Mouse (Mus musculus) midbrain, postnatal 0 days (tissue): ENCODE results near the gene Ifit3b. TPM values are rescaled to one million over a fixed set of nuclear protein-coding genes. Genes with fewer than 3 reads are reported as not detected.
"Not testable (repeated sequence)": the region's sequence is repeated elsewhere in the genome, so short reads cannot be mapped to it uniquely, and the experiment has no call there.

Source experiments
- ATAC-seq: fragments of 200-750 bp; cut with Nextera tagmentation; 2 replicates; pipeline ENCODE4 v1.8.0; 2017; ENCODE audit warnings: moderate number of reproducible peaks, mild to moderate bottlenecking, moderate TSS enrichment, moderate library complexity; ENCODE audit not compliant: low FRiP score
- DNase-seq: peaks from one replicate; pipeline ENCODE4 v3.0.0-alpha.2; 2015; ENCODE audit warnings: low spot score
- H3K27ac ChIP-seq: fragments of 300-500 bp; sonication (generic); 2 replicates; pipeline ENCODE4 v1.5.1; 2014; ENCODE audit warnings: low read depth, mild to moderate bottlenecking, low read length, mixed read lengths
- H3K27me3 ChIP-seq: fragments of 300-500 bp; sonication (generic); 2 replicates; pipeline ENCODE4 v1.6.1; 2014; ENCODE audit warnings: low read length, control low read depth, mixed read lengths; ENCODE audit not compliant: insufficient read depth
- H3K36me3 ChIP-seq: fragments of 300-500 bp; sonication (generic); 2 replicates; pipeline ENCODE4 v1.6.1; 2014; ENCODE audit warnings: low read length, control low read depth, mixed read lengths; ENCODE audit not compliant: insufficient read depth
- H3K4me1 ChIP-seq: fragments of 300-500 bp; sonication (generic); 2 replicates; pipeline ENCODE4 v1.6.1; 2014; ENCODE audit warnings: mild to moderate bottlenecking, control low read depth, antibody characterized with exemption, low read length, mixed read lengths; ENCODE audit not compliant: insufficient read depth
- H3K4me2 ChIP-seq: fragments of 300-500 bp; sonication (generic); 2 replicates; pipeline ENCODE4 v1.6.1; 2014; ENCODE audit warnings: low read depth, mild to moderate bottlenecking, low read length, mixed read lengths; ENCODE audit not compliant: poor library complexity, severe bottlenecking
- H3K4me3 ChIP-seq: fragments of 300-500 bp; sonication (generic); 2 replicates; pipeline ENCODE4 v1.5.1; 2014; ENCODE audit warnings: low read depth, mild to moderate bottlenecking, low read length, moderate library complexity
- H3K9ac ChIP-seq: fragments of 300-500 bp; sonication (generic); replicated peaks from 2 replicates; pipeline ENCODE4 v1.6.1; 2014; ENCODE audit warnings: mild to moderate bottlenecking, low read length, moderate library complexity, mixed read lengths; ENCODE audit not compliant: poor library complexity, severe bottlenecking
- H3K9me3 ChIP-seq: fragments of 300-500 bp; sonication (generic); 2 replicates; pipeline ENCODE4 v1.6.1; 2016; ENCODE audit warnings: low read length, control low read depth
- CTCF ChIP-seq: IDR thresholded peaks from 2 replicates; pipeline ENCODE4 v1.5.1; 2016; ENCODE audit warnings: antibody characterized with exemption, mild to moderate bottlenecking
- WGBS: fragments of 180-500 bp; shearing (Covaris S2); extraction: QIAGEN DNeasy Blood & Tissue Kit; methylation state at CpG from one replicate; pipeline ENCODE4 v1.1.7; 2014; 5-methylcytosine and 5-hydroxymethylcytosine counted together
- polyA plus RNA-seq: library from polyadenylated mRNA; unstranded; fragments of >200 nt; fragmentation: Nextera tagmentation; extraction: Ambion mirVana; gene quantifications from 2 replicates; pipeline ENCODE4 v1.2.1, GENCODE M21; 2015
- total RNA-seq: library from RNA; depleted of rRNA; stranded (reverse); fragments of >200 nt; gene quantifications from 2 replicates; pipeline ENCODE4 v1.2.3, GENCODE M21; 2014; rRNA removed

The Ifit3b gene
- 0.49 and 0.57 TPM in 2 replicates for total RNA-seq
- polyA plus RNA-seq: 0.58 and 1.2 TPM in 2 replicates

DNA sequence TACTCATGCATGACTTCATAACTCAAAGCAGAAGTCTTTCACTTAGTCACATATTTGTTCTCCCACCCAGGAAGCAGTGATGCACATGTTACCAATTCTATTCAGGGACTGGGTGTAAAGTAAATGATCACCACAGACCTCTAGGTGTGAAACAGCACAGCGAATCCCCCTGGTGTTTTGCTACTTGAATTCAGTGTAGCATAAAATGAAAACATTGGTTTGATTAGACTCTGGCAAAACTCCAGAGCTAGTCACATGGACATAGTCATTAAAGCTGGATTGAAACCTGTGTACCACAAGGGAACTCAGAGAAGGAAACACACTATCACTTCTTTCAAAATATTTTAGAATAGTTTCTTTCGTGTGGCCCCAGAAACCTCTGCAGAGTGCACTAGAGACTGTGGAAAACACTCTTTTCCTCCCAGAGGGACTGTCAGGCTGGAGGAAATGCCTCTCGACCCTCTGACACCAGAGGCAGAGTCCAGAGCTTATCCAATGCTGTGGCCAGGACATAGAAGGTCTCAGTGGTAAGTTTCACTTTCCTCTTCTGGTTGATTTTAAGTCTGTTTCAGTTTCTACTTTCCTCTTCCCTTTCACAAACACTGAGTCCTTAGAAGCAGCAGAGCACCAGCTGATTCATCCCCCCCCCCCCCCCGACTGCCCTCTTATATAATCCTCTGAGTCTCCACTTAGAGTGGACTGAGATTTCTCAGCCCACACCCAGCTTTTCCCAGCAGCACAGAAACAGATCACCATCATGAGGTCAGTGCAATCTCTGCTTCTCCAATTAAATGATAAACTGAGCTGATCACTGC lies at the start of gene Ifit3b:
Gene Ifit3b (plus strand): TSS at position 734 of the 815 bp plus-strand sequence.
- peak; percentile 53 for DNase-seq
- H3K4me1 ChIP-seq, H3K9me3 ChIP-seq, H3K4me3 ChIP-seq, H3K36me3 ChIP-seq, H3K27ac ChIP-seq, H3K4me2 ChIP-seq, H3K9ac ChIP-seq, H3K27me3 ChIP-seq: not testable (repeated sequence)
- ATAC-seq: peak; percentile 50
- 52% methylated on average over 4 of the region's 4 CpGs for whole genome bisulfite sequencing

DNA sequence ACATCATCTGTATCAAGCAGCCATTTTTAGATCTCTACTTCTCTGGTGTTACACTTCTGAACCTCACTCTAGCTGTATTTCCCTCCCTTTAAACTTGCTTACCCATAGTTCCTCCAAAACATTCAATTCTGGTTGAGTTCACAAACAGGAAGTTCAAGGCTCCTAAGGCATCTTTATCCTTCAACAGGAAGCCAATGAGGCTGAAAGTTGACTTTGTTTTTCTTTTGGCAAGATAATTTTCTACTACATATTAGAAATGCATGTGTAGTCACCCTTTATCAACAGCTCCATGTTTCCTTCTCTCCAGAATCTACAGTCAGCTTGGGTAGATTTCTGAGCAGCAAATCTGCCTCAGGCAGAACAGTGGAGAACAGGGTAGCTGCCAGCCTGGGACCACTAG lies 45.2 kb upstream of the Ifit3b start:
- H3K9me3 ChIP-seq: no peaks in the 10 kb centered on the region
- ATAC-seq (no peak), DNase-seq (no peak)
- H3K4me2 ChIP-seq: no peak overlapping the region
- H3K4me1 ChIP-seq: no peaks in the 10 kb centered on the region
- no peak overlapping the region for H3K9ac ChIP-seq
- no peak overlapping the region for H3K27ac ChIP-seq
- no peak overlapping the region for H3K4me3 ChIP-seq
- TF ChIP-seq CTCF: no peak
- no peaks in the 10 kb centered on the region for H3K27me3 ChIP-seq
- H3K36me3 ChIP-seq: no peaks in the 10 kb centered on the region

- H3K9me3 ChIP-seq: no peaks in the 10 kb centered on the region
- H3K27ac ChIP-seq: no peak overlapping the region
- H3K4me1 ChIP-seq: no peaks in the 10 kb centered on the region
- ATAC-seq (no peak), DNase-seq (no peak)
- no peak for TF ChIP-seq CTCF
- H3K4me2 ChIP-seq: no peak overlapping the region
- H3K27me3 ChIP-seq: no peaks in the 10 kb centered on the region
- no peak overlapping the region for H3K4me3 ChIP-seq
- H3K9ac ChIP-seq: no peak overlapping the region
- no peaks in the 10 kb centered on the region for H3K36me3 ChIP-seq
- 83% methylated on average over 1 of the region's 1 CpGs for WGBS
Observed at GRCm38 (mm10) chr19:34566178-34566784, 41.5 kb upstream of the Ifit3b start.

DNA sequence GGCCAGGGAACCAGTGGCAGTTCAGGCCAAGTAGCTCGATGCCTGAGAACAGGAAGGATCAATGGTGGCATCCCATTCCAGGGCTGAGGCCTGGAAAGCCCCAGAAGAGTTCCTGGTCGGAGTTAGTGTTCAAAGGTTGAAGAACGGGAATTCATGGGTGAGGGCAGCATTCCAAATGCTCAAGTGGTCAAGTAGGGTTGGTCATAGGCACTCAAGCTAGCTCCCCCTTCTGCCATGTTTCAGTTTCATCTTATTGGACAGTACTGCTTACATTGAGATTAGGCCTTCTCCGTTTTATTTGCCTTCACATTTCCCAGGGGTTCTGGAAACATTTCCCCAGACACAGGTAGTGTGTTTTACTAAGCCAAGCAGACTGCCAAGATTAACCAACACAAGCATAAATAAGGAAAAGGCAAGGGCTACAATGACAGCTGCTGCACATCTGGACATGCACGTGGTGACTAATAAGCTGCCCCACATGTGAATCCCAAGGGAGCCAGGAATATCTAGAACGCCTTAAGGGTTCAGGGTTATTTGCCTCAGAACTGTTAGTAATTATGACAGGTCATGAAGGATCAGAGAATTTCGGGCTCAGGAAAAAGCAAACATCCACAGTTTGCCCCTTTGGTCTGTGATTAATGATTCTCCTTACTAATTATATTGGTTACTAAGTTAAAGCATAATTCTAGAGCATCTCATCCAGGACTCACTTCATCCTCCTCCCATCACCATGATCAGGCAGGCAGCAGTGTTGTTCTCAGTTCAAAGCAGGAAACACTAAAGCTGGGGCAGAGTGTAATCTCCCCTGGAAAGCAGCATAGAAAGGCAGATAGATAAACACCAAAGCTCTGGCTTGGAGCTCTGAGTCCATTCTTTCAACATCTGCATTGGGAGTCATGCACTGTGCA lies 38.5 kb upstream of the Ifit3b start:
- no peaks in the 10 kb centered on the region for H3K9me3 ChIP-seq
- no peak overlapping the region for H3K27ac ChIP-seq
- no peak overlapping the region for H3K4me3 ChIP-seq
- H3K27me3 ChIP-seq: no peaks in the 10 kb centered on the region
- no peaks in the 10 kb centered on the region for H3K4me1 ChIP-seq
- H3K9ac ChIP-seq: no peak overlapping the region
- ATAC-seq (no peak), DNase-seq (no peak)
- H3K4me2 ChIP-seq: no peak overlapping the region
- H3K36me3 ChIP-seq: 0 out of 2 replicates have a peak, but pooled peaks cover 3% of the 10 kb centered on the region
- WGBS: 80% methylated on average over 7 of the region's 7 CpGs
- TF ChIP-seq CTCF: no peak

DNA sequence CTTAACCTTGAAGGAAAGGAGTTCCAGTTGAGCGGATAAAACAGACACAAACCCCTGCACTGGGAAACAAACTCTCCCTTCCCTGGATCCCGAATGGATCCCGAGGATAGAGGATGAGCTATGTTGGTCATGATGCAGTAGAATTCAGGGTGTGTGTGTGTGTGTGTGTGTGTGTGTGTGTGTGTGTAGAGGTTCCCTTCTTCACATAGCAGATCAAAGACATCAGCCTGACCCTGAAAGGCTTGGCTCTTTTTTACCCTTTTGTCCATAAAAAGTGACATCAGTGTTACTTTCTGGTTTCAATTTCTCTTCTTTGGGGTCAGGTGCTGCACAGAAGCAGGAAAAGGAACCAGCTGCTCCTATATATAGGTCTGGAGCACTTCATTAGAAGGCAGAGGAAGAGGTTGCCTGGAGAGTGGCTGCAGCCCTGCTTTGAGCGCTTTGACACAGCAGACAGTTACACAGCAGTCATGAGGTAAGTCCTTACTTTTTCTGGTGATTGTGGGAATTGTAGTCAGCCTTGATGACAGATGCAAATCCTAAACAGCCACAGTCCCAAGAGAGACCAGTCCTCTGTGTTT lies 37.8 kb upstream of the Ifit3b start:
- no peak overlapping the region for H3K27ac ChIP-seq
- TF ChIP-seq CTCF: no peak
- ATAC-seq (peak; percentile 46; the same call in 1 of the 2 replicates), DNase-seq (no peak)
- H3K9ac ChIP-seq: no peak overlapping the region
- H3K4me2 ChIP-seq: no peak overlapping the region
- 0 out of 2 replicates have a peak, but pooled peaks cover 3% of the 10 kb centered on the region for H3K36me3 ChIP-seq
- H3K4me3 ChIP-seq: no peak overlapping the region
- no peaks in the 10 kb centered on the region for H3K9me3 ChIP-seq
- H3K27me3 ChIP-seq: no peaks in the 10 kb centered on the region
- 58% methylated on average over 4 of the region's 4 CpGs for WGBS
- no peaks in the 10 kb centered on the region for H3K4me1 ChIP-seq
